Comparison of ENCODE assay signal across 7 mouse cellular contexts in genomic region chr6:114042332-114042731, GRCm38 (mm10). TPM values are rescaled to one million over a fixed set of nuclear protein-coding genes. Genes with fewer than 3 reads are reported as not detected.
A peak's percentile ranks its signal among the peaks of the same experiment; 100 is the strongest.
DNase-seq lines count a peak whose midpoint lies in the region; ATAC-seq lines count a peak whose summit lies in the region.

Gene Atp2b2, minus strand, starts transcription at chr6:114042613.

- 19% methylated on average over 12 of the region's 12 CpGs for WGBS in hindbrain, embryonic 14.5 days
- WGBS in midbrain, embryonic 12.5 days, result 25% methylated on average over 12 of the region's 12 CpGs

- DNase-seq in left cerebral cortex, adult 18-20 months (ENCODE audit: low spot score in 2 of 2), result no peak
- DNase-seq in left cerebral cortex, adult 11 months (ENCODE audit: low spot score), result no peak
- DNase-seq in cerebellum, postnatal 14 days, result peak; percentile 62 to 65
- peak; percentile 24 for DNase-seq in hindbrain, embryonic 14.5 days (ENCODE audit: low spot score)
- no peak for DNase-seq in testis, postnatal 10 days (ENCODE audit: low spot score)
- no peak for DNase-seq in frontal cortex, postnatal 25 days (ENCODE audit: low spot score in 2 of 2)

- H3K36me3 ChIP-seq in hindbrain, embryonic 14.5 days (replicated peaks; ENCODE audit: control insufficient read depth, insufficient read depth), result no peaks in the 10 kb centered on the region
- no peaks in the 10 kb centered on the region for H3K36me3 ChIP-seq in midbrain, embryonic 12.5 days

- no peaks in the 10 kb centered on the region for H3K9me3 ChIP-seq in hindbrain, embryonic 14.5 days (ENCODE audit: control insufficient read depth, low read length)
- no peaks in the 10 kb centered on the region for H3K9me3 ChIP-seq in midbrain, embryonic 12.5 days

- peaks cover 13% of the 10 kb centered on the region for H3K27me3 ChIP-seq in hindbrain, embryonic 14.5 days (ENCODE audit: control insufficient read depth, insufficient read depth, low read length)
- peaks cover 63% of the 10 kb centered on the region for H3K27me3 ChIP-seq in midbrain, embryonic 12.5 days

- H3K9ac ChIP-seq in hindbrain, embryonic 14.5 days, result peak within 1 kb of the TSS; percentile 70
- H3K9ac ChIP-seq in midbrain, embryonic 12.5 days (replicated peaks), result peak within 1 kb of the TSS; percentile 66

- peak within 1 kb of the TSS; percentile 63 for H3K4me3 ChIP-seq in hindbrain, embryonic 14.5 days (replicated peaks; ENCODE audit: low read length)
- H3K4me3 ChIP-seq in midbrain, embryonic 12.5 days, result peak within 1 kb of the TSS; percentile 60

- no peaks in the 10 kb centered on the region for H3K4me1 ChIP-seq in hindbrain, embryonic 14.5 days (replicated peaks; ENCODE audit: control insufficient read depth, insufficient read depth, low read length)
- H3K4me1 ChIP-seq in midbrain, embryonic 12.5 days, result peaks cover 6% of the 10 kb centered on the region; the same call in 1 of the 2 replicates

- H3K27ac ChIP-seq in hindbrain, embryonic 14.5 days, result no peak within 1 kb of the TSS
- no peak within 1 kb of the TSS for H3K27ac ChIP-seq in midbrain, embryonic 12.5 days (replicated peaks)

- H3K4me2 ChIP-seq in hindbrain, embryonic 14.5 days (replicated peaks), result peak within 1 kb of the TSS; percentile 93
- peak within 1 kb of the TSS; percentile 99 for H3K4me2 ChIP-seq in midbrain, embryonic 12.5 days (replicated peaks)

- ATAC-seq in hindbrain, embryonic 14.5 days (ENCODE audit: low FRiP score), result peak; percentile 28; the same call in 1 of the 2 replicates
- 0 out of 2 replicates have a peak, but pooled peaks have one; percentile 12 for ATAC-seq in midbrain, embryonic 12.5 days (ENCODE audit: low FRiP score, low read depth)

RNA-seq across cellular contexts. Expression of gene Atp2b2, which starts in this region (rescaled TPM):
- 100 to 1,000 TPM; 569 to 617 TPM for total RNA-seq in left cerebral cortex, adult 18-20 months (2021)
- polyA plus RNA-seq in hindbrain, embryonic 14.5 days (2014; fragmentation: Nextera tagmentation; extraction: Ambion mirVana), result 34.2 and 39.0 TPM in 2 replicates
- 5.7 and 6.1 TPM in 2 replicates for polyA plus RNA-seq in midbrain, embryonic 12.5 days (2016; fragmentation: Nextera tagmentation; extraction: Ambion mirVana)

Comparison
In these comparisons a context has a peak if more than half of its experiments do, and no peak if none do; other contexts are left out.
1. DNase-seq: peak in cerebellum, postnatal 14 days (2 of 2) and hindbrain, embryonic 14.5 days (single experiment); none in left cerebral cortex, adult 18-20 months (0 of 2), left cerebral cortex, adult 11 months (single experiment), testis, postnatal 10 days (single experiment) and frontal cortex, postnatal 25 days (0 of 2).